Mouse (Mus musculus): ENCODE measurements around the gene Clcnka. TPM values are rescaled to one million over a fixed set of nuclear protein-coding genes. Genes with fewer than 3 reads are reported as not detected.

Gene Clcnka
- polyA plus RNA-seq, 1 experiment from 2014 or later: 0.19 TPM

GRCm38 (mm10) chr4:141334695-141335094, 63.8 kb downstream of the Clcnka start:
- WGBS: 61% methylated on average over 5 of the region's 5 CpGs
- 0 out of 2 replicates have a peak, but pooled peaks cover 5% of the 10 kb centered on the region for H3K27me3 ChIP-seq (ENCODE audit: low read depth, poor library complexity, severe bottlenecking)
- no peaks in the 10 kb centered on the region for H3K9me3 ChIP-seq (replicated peaks)
- peak overlapping the region; percentile 78; the same call in 1 of the 2 replicates for H3K27ac ChIP-seq
- H3K4me3 ChIP-seq: no peak overlapping the region
- H3K36me3 ChIP-seq: no peaks in the 10 kb centered on the region
- DNase-seq (ENCODE audit: low spot score): no peak
- H3K4me1 ChIP-seq: peaks cover 73% of the 10 kb centered on the region

Small RNA genes lying within 50 kb of the gene (microRNA-seq; reads per million reads assigned to microRNA genes)
- not detected for gene Gm25690

Other genes with a start within 250 kb of the Clcnka start
- gene Rsg1, start 184.8 kb downstream of the Clcnka start, polyA plus RNA-seq (2016; fragmentation: Nextera tagmentation; extraction: Ambion mirVana): 5.8 and 8.4 TPM in 2 replicates
- 3.7 and 4.7 TPM in 2 replicates for gene Arhgef19, start 159.2 kb downstream of the Clcnka start, polyA plus RNA-seq (2016; fragmentation: Nextera tagmentation; extraction: Ambion mirVana)
- 4.6 and 5.6 TPM in 2 replicates for gene Epha2, start 97.5 kb downstream of the Clcnka start, polyA plus RNA-seq (2016; fragmentation: Nextera tagmentation; extraction: Ambion mirVana)
- 0.14 and 0.29 TPM in 2 replicates for gene Fam131c, start 30.5 kb downstream of the Clcnka start, polyA plus RNA-seq (2016; fragmentation: Nextera tagmentation; extraction: Ambion mirVana)
- not detected in 2 replicates for gene Clcnkb, start 17.3 kb upstream of the Clcnka start, polyA plus RNA-seq (2016; fragmentation: Nextera tagmentation; extraction: Ambion mirVana)
- gene Hspb7, start 22.1 kb upstream of the Clcnka start, polyA plus RNA-seq (2016; fragmentation: Nextera tagmentation; extraction: Ambion mirVana): 0.05 and 0.06 TPM in 2 replicates
- not detected in 2 replicates for gene Srarp, start 37.4 kb upstream of the Clcnka start, polyA plus RNA-seq (2016; fragmentation: Nextera tagmentation; extraction: Ambion mirVana)
- gene Zbtb17, start 45.9 kb upstream of the Clcnka start, polyA plus RNA-seq (2016; fragmentation: Nextera tagmentation; extraction: Ambion mirVana): 60.6 and 66.5 TPM in 2 replicates
- 11.5 TPM in 2 replicates for gene Spen, start 139.9 kb upstream of the Clcnka start, polyA plus RNA-seq (2016; fragmentation: Nextera tagmentation; extraction: Ambion mirVana)
- gene Fblim1, start 207.4 kb upstream of the Clcnka start, polyA plus RNA-seq (2016; fragmentation: Nextera tagmentation; extraction: Ambion mirVana): 58.6 and 77.7 TPM in 2 replicates
- 1.1 and 1.6 TPM in 2 replicates for gene Tmem82, start 219.9 kb upstream of the Clcnka start, polyA plus RNA-seq (2016; fragmentation: Nextera tagmentation; extraction: Ambion mirVana)
- gene Slc25a34, start 225.1 kb upstream of the Clcnka start, polyA plus RNA-seq (2016; fragmentation: Nextera tagmentation; extraction: Ambion mirVana): 0.05 TPM in 1 of 2 replicates, not detected in the other

Data from limb, embryonic 10.5 days (tissue).